Mouse (Mus musculus) limb, embryonic 12.5 days (tissue): Measurements from ENCODE around the gene Cbln1. TPM values are rescaled to one million over a fixed set of nuclear protein-coding genes. Genes with fewer than 3 reads are reported as not detected.
A peak's percentile ranks its signal among the peaks of the same experiment; 100 is the strongest.

ENCODE experiments used
- ATAC-seq: fragments of 200-750 bp; cut with Nextera tagmentation; 2 replicates; pipeline ENCODE4 v1.8.0; 2017; ENCODE audit warnings: low read depth, moderate TSS enrichment; ENCODE audit not compliant: insufficient number of reproducible peaks, insufficient read depth, low FRiP score, low TSS enrichment
- H3K27ac ChIP-seq: fragments of 300-500 bp; sonication (generic); 2 replicates; pipeline ENCODE4 v1.5.1; 2016; ENCODE audit warnings: mild to moderate bottlenecking, moderate library complexity
- H3K27me3 ChIP-seq: fragments of 300-500 bp; sonication (generic); 2 replicates; pipeline ENCODE4 v1.6.1; 2016; ENCODE audit warnings: mild to moderate bottlenecking, moderate library complexity
- H3K36me3 ChIP-seq: fragments of 300-500 bp; sonication (generic); 2 replicates; pipeline ENCODE4 v1.6.1; 2016; ENCODE audit warnings: mild to moderate bottlenecking, moderate library complexity
- H3K4me1 ChIP-seq: fragments of 300-500 bp; sonication (generic); replicated peaks from 2 replicates; pipeline ENCODE4 v1.6.1; 2016
- H3K4me2 ChIP-seq: fragments of 300-500 bp; sonication (generic); 2 replicates; pipeline ENCODE4 v1.6.1; 2016; ENCODE audit warnings: mild to moderate bottlenecking, moderate library complexity
- H3K4me3 ChIP-seq: fragments of 300-500 bp; sonication (generic); replicated peaks from 2 replicates; pipeline ENCODE4 v1.5.1; 2016; ENCODE audit warnings: mild to moderate bottlenecking
- H3K9ac ChIP-seq: fragments of 300-500 bp; sonication (generic); replicated peaks from 2 replicates; pipeline ENCODE4 v1.6.1; 2016; ENCODE audit warnings: mild to moderate bottlenecking, moderate library complexity
- H3K9me3 ChIP-seq: fragments of 300-500 bp; sonication (generic); 2 replicates; pipeline ENCODE4 v1.6.1; 2016; ENCODE audit warnings: mild to moderate bottlenecking, moderate library complexity
- WGBS: fragments of 180-500 bp; shearing (Covaris S2); methylation state at CpG from one replicate; pipeline ENCODE4 v1.1.7; 2016; 5-methylcytosine and 5-hydroxymethylcytosine counted together
- polyA plus RNA-seq: library from polyadenylated mRNA; unstranded; fragments of >200 nt; fragmentation: Nextera tagmentation; extraction: Ambion mirVana; gene quantifications from 2 replicates; pipeline ENCODE4 v1.2.1, GENCODE M21; 2016

Cbln1 gene
- polyA plus RNA-seq, 1 experiment from 2014 or later: 3.8 TPM

- 1% methylated on average over 59 of the region's 59 CpGs for WGBS
These were observed 2.2 kb downstream of the Cbln1 start for GRCm38 (mm10) chr8:87469931-87470833.

GRCm38 (mm10) chr8:87468958-87469815, 3.2 kb downstream of the Cbln1 start:
- no peaks in the 10 kb centered on the region for H3K36me3 ChIP-seq
- no peaks in the 10 kb centered on the region for H3K9me3 ChIP-seq
- no peak overlapping the region for H3K9ac ChIP-seq
- peak overlapping the region; percentile 54 for H3K4me3 ChIP-seq
- no peak for ATAC-seq
- no peak overlapping the region for H3K27ac ChIP-seq
- WGBS: 3% methylated on average over 45 of the region's 45 CpGs
- peak overlapping the region; percentile 95 for H3K4me2 ChIP-seq
- H3K27me3 ChIP-seq: peaks cover 92% of the 10 kb centered on the region
- peaks cover 48% of the 10 kb centered on the region for H3K4me1 ChIP-seq

More at GRCm38 (mm10) chr8:87469931-87470833, 2.2 kb downstream of the Cbln1 start:
- H3K9ac ChIP-seq: peak overlapping the region; percentile 34
- H3K36me3 ChIP-seq: no peaks in the 10 kb centered on the region
- no peaks in the 10 kb centered on the region for H3K9me3 ChIP-seq
- peaks cover 48% of the 10 kb centered on the region for H3K4me1 ChIP-seq
- ATAC-seq: no peak
- peaks cover 97% of the 10 kb centered on the region for H3K27me3 ChIP-seq
- peak overlapping the region; percentile 54 for H3K4me3 ChIP-seq
- H3K27ac ChIP-seq: no peak overlapping the region
- peak overlapping the region; percentile 95 for H3K4me2 ChIP-seq

GRCm38 (mm10) chr8:87468416-87468957, 3.9 kb downstream of the Cbln1 start:
- no peaks in the 10 kb centered on the region for H3K9me3 ChIP-seq
- peaks cover 47% of the 10 kb centered on the region for H3K4me1 ChIP-seq
- ATAC-seq: no peak
- peaks cover 85% of the 10 kb centered on the region for H3K27me3 ChIP-seq
- H3K4me3 ChIP-seq: peak overlapping the region; percentile 27
- WGBS: under 1% methylated on average over 23 of the region's 23 CpGs
- H3K9ac ChIP-seq: no peak overlapping the region
- no peaks in the 10 kb centered on the region for H3K36me3 ChIP-seq
- H3K4me2 ChIP-seq: peak overlapping the region; percentile 95
- no peak overlapping the region for H3K27ac ChIP-seq

GRCm38 (mm10) chr8:87467906-87468305, 4.5 kb downstream of the Cbln1 start:
- no peak overlapping the region for H3K27ac ChIP-seq
- H3K4me2 ChIP-seq: no peak overlapping the region
- WGBS: 16% methylated on average over 3 of the region's 3 CpGs
- H3K9me3 ChIP-seq: no peaks in the 10 kb centered on the region
- H3K9ac ChIP-seq: no peak overlapping the region
- H3K4me1 ChIP-seq: peaks cover 41% of the 10 kb centered on the region
- H3K4me3 ChIP-seq: no peak overlapping the region
- no peak for ATAC-seq
- peaks cover 79% of the 10 kb centered on the region for H3K27me3 ChIP-seq
- no peaks in the 10 kb centered on the region for H3K36me3 ChIP-seq

- Histone ChIP-seq H3K27ac (no peak overlapping the region), H3K27me3 (peaks cover 71% of the 10 kb centered on the region), H3K4me1 (peaks cover 37% of the 10 kb centered on the region), H3K9ac (no peak overlapping the region), H3K4me2 (no peak overlapping the region), H3K9me3 (no peaks in the 10 kb centered on the region), H3K4me3 (no peak overlapping the region), H3K36me3 (no peaks in the 10 kb centered on the region)
- ATAC-seq: no peak
- 67% methylated on average over 1 of the region's 1 CpGs for WGBS
These were observed 5.3 kb downstream of the Cbln1 start for GRCm38 (mm10) chr8:87466936-87467602.

GRCm38 (mm10) chr8:87466335-87466734, 6.1 kb downstream of the Cbln1 start:
- H3K4me1 ChIP-seq: peaks cover 30% of the 10 kb centered on the region
- H3K36me3 ChIP-seq: no peaks in the 10 kb centered on the region
- WGBS: 23% methylated on average over 6 of the region's 6 CpGs
- no peaks in the 10 kb centered on the region for H3K9me3 ChIP-seq
- no peak overlapping the region for H3K27ac ChIP-seq
- no peak overlapping the region for H3K9ac ChIP-seq
- H3K27me3 ChIP-seq: peaks cover 63% of the 10 kb centered on the region
- no peak for ATAC-seq
- no peak overlapping the region for H3K4me2 ChIP-seq
- H3K4me3 ChIP-seq: no peak overlapping the region

- Histone ChIP-seq H3K4me1 (peaks cover 12% of the 10 kb centered on the region), H3K4me2 (no peak overlapping the region), H3K9me3 (no peaks in the 10 kb centered on the region), H3K27me3 (peaks cover 50% of the 10 kb centered on the region), H3K9ac (no peak overlapping the region), H3K4me3 (no peak overlapping the region), H3K36me3 (no peaks in the 10 kb centered on the region), H3K27ac (no peak overlapping the region)
- ATAC-seq: no peak
- WGBS: 76% methylated on average over 3 of the region's 3 CpGs
These were observed 8.0 kb downstream of the Cbln1 start for GRCm38 (mm10) chr8:87464446-87464845.

- Histone ChIP-seq H3K9ac (no peak overlapping the region), H3K4me1 (no peaks in the 10 kb centered on the region), H3K9me3 (no peaks in the 10 kb centered on the region), H3K27ac (no peak overlapping the region), H3K27me3 (peaks cover 28% of the 10 kb centered on the region), H3K4me3 (no peak overlapping the region), H3K36me3 (no peaks in the 10 kb centered on the region), H3K4me2 (no peak overlapping the region)
- 34% methylated on average over 5 of the region's 5 CpGs for WGBS
- ATAC-seq: no peak
These were observed 10.6 kb downstream of the Cbln1 start for GRCm38 (mm10) chr8:87461801-87462200.

- Histone ChIP-seq H3K4me2 (no peak overlapping the region), H3K9ac (no peak overlapping the region), H3K9me3 (no peaks in the 10 kb centered on the region), H3K27ac (no peak overlapping the region), H3K36me3 (no peaks in the 10 kb centered on the region), H3K27me3 (peaks cover 9% of the 10 kb centered on the region; the same call in 1 of the 2 replicates), H3K4me1 (no peaks in the 10 kb centered on the region), H3K4me3 (no peak overlapping the region)
- ATAC-seq: no peak
- WGBS: 88% methylated on average over 4 of the region's 4 CpGs
These were observed 15.5 kb downstream of the Cbln1 start for GRCm38 (mm10) chr8:87456949-87457348.

- no peak overlapping the region for H3K27ac ChIP-seq
- 32% methylated on average over 4 of the region's 4 CpGs for WGBS
- no peak overlapping the region for H3K4me3 ChIP-seq
These were observed 19.6 kb downstream of the Cbln1 start for GRCm38 (mm10) chr8:87452815-87453214.

More at GRCm38 (mm10) chr8:87452815-87453214, 19.6 kb downstream of the Cbln1 start:
- Histone ChIP-seq H3K36me3 (no peaks in the 10 kb centered on the region), H3K9ac (no peak overlapping the region), H3K9me3 (no peaks in the 10 kb centered on the region), H3K4me1 (no peaks in the 10 kb centered on the region), H3K4me2 (no peak overlapping the region), H3K27me3 (0 out of 2 replicates have a peak, but pooled peaks cover 3% of the 10 kb centered on the region)
- ATAC-seq: no peak
